In genomic region chr7:100250667-100251066, GRCm38 (mm10) we compare ENCODE assay signal across 32 mouse cellular contexts. TPM values are rescaled to one million over a fixed set of nuclear protein-coding genes. Genes with fewer than 3 reads are reported as not detected.
A peak's percentile ranks its signal among the peaks of the same experiment; 100 is the strongest.
DNase-seq lines count a peak whose midpoint lies in the region; ATAC-seq and TF ChIP-seq lines count a peak whose summit lies in the region.
"Had no signal": no experiment of that assay in that cellular context is flagged by ENCODE, and none has a peak within 500 bp of the region (broad histone marks: within the 10 kb centered on the region; RNA-seq: fewer than 3 reads in every experiment).

No protein-coding gene starts in this region.

- no peak overlapping the region for H3K9ac ChIP-seq in ES-E14 (ENCODE audit: insufficient read depth, low read depth, low read length, poor library complexity, severe bottlenecking)
- H3K9ac ChIP-seq: heart, embryonic 15.5 days; hindbrain, embryonic 12.5 days; intestine, embryonic 15.5 days; limb, embryonic 13.5 days; liver, embryonic 15.5 days; midbrain, embryonic 12.5 days; neural tube, embryonic 12.5 days had no signal

- in situ Hi-C loops in ES-E14 (cut with MboI; ENCODE audit: low sequenced_read_pairs in 2 of 2, unreplicated experiment in 2 of 2), result no loop called here

- no peak overlapping the region for H3K4me3 ChIP-seq in ES-E14 (ENCODE audit: insufficient read depth in 1 of 2, low read depth in 1 of 2, low read length in 2 of 2, poor library complexity in 1 of 2, severe bottlenecking in 1 of 2)
- H3K4me3 ChIP-seq in embryonic facial prominence, embryonic 10.5 days, result no peak overlapping the region
- H3K4me3 ChIP-seq: heart, embryonic 15.5 days; hindbrain, embryonic 12.5 days; intestine, embryonic 15.5 days; left cerebral cortex, adult 2 months; limb, embryonic 13.5 days; liver, embryonic 15.5 days; megakaryocyte, embryonic 14.5 days; midbrain, embryonic 12.5 days; myocyte; neural tube, embryonic 12.5 days had no signal

- peak; percentile 57; the same call in 1 of the 2 replicates for ATAC-seq in erythroid progenitor cell, adult 5-6 weeks (replicated peaks; ENCODE audit: low FRiP score, poor library complexity, severe bottlenecking)
- ATAC-seq: forebrain, embryonic 16.5 days; hindbrain, postnatal 0 days; intestine, embryonic 15.5 days; Patski had no signal

- no peaks in the 10 kb centered on the region for H3K9me3 ChIP-seq in ES-E14 (ENCODE audit: control insufficient read depth, insufficient read depth, low read depth, low read length)
- no peaks in the 10 kb centered on the region for H3K9me3 ChIP-seq in embryonic facial prominence, embryonic 10.5 days
- H3K9me3 ChIP-seq: heart, embryonic 15.5 days; hindbrain, embryonic 12.5 days; intestine, embryonic 15.5 days; limb, embryonic 13.5 days; liver, embryonic 15.5 days; midbrain, embryonic 12.5 days; neural tube, embryonic 12.5 days had no signal

- no peak overlapping the region for H3K27ac ChIP-seq in ES-E14 (ENCODE audit: insufficient read depth, low read depth, low read length, poor library complexity, severe bottlenecking)
- no peak overlapping the region for H3K27ac ChIP-seq in embryonic facial prominence, embryonic 10.5 days (replicated peaks)
- H3K27ac ChIP-seq: heart, embryonic 15.5 days; hindbrain, embryonic 12.5 days; hindbrain, postnatal 0 days; intestine, embryonic 15.5 days; left cerebral cortex, adult 2 months; limb, embryonic 13.5 days; liver, embryonic 15.5 days; midbrain, embryonic 12.5 days; neural tube, embryonic 12.5 days had no signal

- no peaks in the 10 kb centered on the region for H3K4me1 ChIP-seq in ES-E14 (ENCODE audit: control insufficient read depth in 2 of 2, insufficient read depth in 2 of 2, low read length in 2 of 2, poor library complexity in 1 of 2)
- no peaks in the 10 kb centered on the region for H3K4me1 ChIP-seq in embryonic facial prominence, embryonic 10.5 days
- H3K4me1 ChIP-seq: heart, embryonic 15.5 days; hindbrain, embryonic 12.5 days; intestine, embryonic 15.5 days; limb, embryonic 13.5 days; midbrain, embryonic 12.5 days; neural tube, embryonic 12.5 days had no signal

- 92% methylated on average over 5 of the region's 5 CpGs for WGBS in embryonic facial prominence, embryonic 10.5 days

- peaks cover 2% of the 10 kb centered on the region; the same call in 1 of the 2 replicates for H3K36me3 ChIP-seq in ES-E14 (ENCODE audit: control insufficient read depth, insufficient read depth, low read length, poor library complexity, severe bottlenecking)
- peaks cover 18% of the 10 kb centered on the region for H3K36me3 ChIP-seq in embryonic facial prominence, embryonic 10.5 days (replicated peaks)
- H3K36me3 ChIP-seq: heart, embryonic 15.5 days; intestine, embryonic 15.5 days had no signal

- H3K27me3 ChIP-seq in embryonic facial prominence, embryonic 10.5 days (replicated peaks; ENCODE audit: low read depth, poor library complexity, severe bottlenecking), result no peaks in the 10 kb centered on the region
- H3K27me3 ChIP-seq: heart, embryonic 15.5 days; hindbrain, embryonic 12.5 days; intestine, embryonic 15.5 days; limb, embryonic 13.5 days; liver, embryonic 15.5 days; megakaryocyte, embryonic 14.5 days; midbrain, embryonic 12.5 days; neural tube, embryonic 12.5 days had no signal

- DNase-seq in heart, adult 11 months, result peak; percentile 39
- no peak for DNase-seq in heart, adult 8-10 months (ENCODE audit: low spot score)
- DNase-seq in ES-E14 (ENCODE audit: low read depth, low spot score), result no peak
- peak; percentile 16 for DNase-seq in ZHBTc4 (ENCODE audit: low read depth, low spot score)
- DNase-seq in embryonic facial prominence, embryonic 10.5 days (ENCODE audit: low spot score), result no peak
- DNase-seq in frontal cortex, postnatal 25 days (ENCODE audit: low spot score in 2 of 2), result no peak
- no peak for DNase-seq in kidney, postnatal 14 days
- DNase-seq: adrenal gland, postnatal 10 days; cerebellum, adult 18-20 months; cerebellum, postnatal 10 days; kidney, adult 9 months; kidney, postnatal 10 days; lung, postnatal 4 days; right cerebral cortex, adult 18-20 months; spleen, adult 18-20 months; thymus, adult 18-20 months; thymus, postnatal 25 days had no signal

TF ChIP-seq in ES-E14, 5 proteins besides CTCF, POLR2A, EP300 and RAD21:
- TF ChIP-seq ZNF384 (IDR thresholded peaks at IDR 0.05; ENCODE audit: low read depth, low read length), result no peak
- TF ChIP-seq MAFK (IDR thresholded peaks at IDR 0.05; ENCODE audit: insufficient read depth, low read depth, low read length), result peak; percentile 44; the same call in 1 of the 2 replicates
- TF ChIP-seq HCFC1 (IDR thresholded peaks at IDR 0.05; ENCODE audit: borderline replicate concordance, insufficient read depth, low read length), result no peak

RNA-seq across cellular contexts. Expression of gene Pgm2l1, which starts 23.5 kb away (rescaled TPM):
- total RNA-seq in heart, adult 8-10 months (2022), result 1 to 10 TPM; 5.5 to 7.9 (median 7.2) TPM
- total RNA-seq in ES-E14 (2012; rRNA removed), result 5.9 and 6.7 TPM in 2 replicates
- total RNA-seq in erythroid progenitor cell, adult 5-6 weeks (2015; ENCODE audit: low replicate concordance), result 14.1 and 19.3 TPM in 2 replicates
- 16.0 and 18.9 TPM in 2 replicates for total RNA-seq in erythroid progenitor cell, adult 5-6 weeks (2017; ENCODE audit: low replicate concordance)
- polyA plus RNA-seq in embryonic facial prominence, embryonic 10.5 days (2016; fragmentation: Nextera tagmentation; extraction: Ambion mirVana), result 4.0 and 4.4 TPM in 2 replicates

RNA-seq across cellular contexts. Expression of gene P4ha3, which starts 34.7 kb away (rescaled TPM):
- total RNA-seq in heart, adult 8-10 months (2022), result under 1 TPM in 3 of 4 experiments, not detected in 1; 0.12 to 0.29 (median 0.16) TPM
- 0.95 and 2.0 TPM in 2 replicates for total RNA-seq in ES-E14 (2012; rRNA removed)
- total RNA-seq in erythroid progenitor cell, adult 5-6 weeks (2015; ENCODE audit: low replicate concordance), result not detected in 2 replicates
- not detected in 2 replicates for total RNA-seq in erythroid progenitor cell, adult 5-6 weeks (2017; ENCODE audit: low replicate concordance)
- 1.6 and 2.3 TPM in 2 replicates for polyA plus RNA-seq in embryonic facial prominence, embryonic 10.5 days (2016; fragmentation: Nextera tagmentation; extraction: Ambion mirVana)
- total RNA-seq: common myeloid progenitor, adult 5-6 weeks had no signal

Comparison
In these comparisons a context has a peak if more than half of its experiments do, and no peak if none do; other contexts are left out.
1. DNase-seq: peak in heart, adult 11 months (single experiment) and ZHBTc4 (single experiment); none in heart, adult 8-10 months (single experiment), ES-E14 (single experiment), embryonic facial prominence, embryonic 10.5 days (single experiment), frontal cortex, postnatal 25 days (0 of 2) and kidney, postnatal 14 days (single experiment).